Mouse (Mus musculus): Measurements from ENCODE around the gene Pamr1. TPM values are rescaled to one million over a fixed set of nuclear protein-coding genes. Genes with fewer than 3 reads are reported as not detected.

Pamr1 gene
- polyA plus RNA-seq, 1 experiment from 2014 or later: 1.9 TPM

DNA sequence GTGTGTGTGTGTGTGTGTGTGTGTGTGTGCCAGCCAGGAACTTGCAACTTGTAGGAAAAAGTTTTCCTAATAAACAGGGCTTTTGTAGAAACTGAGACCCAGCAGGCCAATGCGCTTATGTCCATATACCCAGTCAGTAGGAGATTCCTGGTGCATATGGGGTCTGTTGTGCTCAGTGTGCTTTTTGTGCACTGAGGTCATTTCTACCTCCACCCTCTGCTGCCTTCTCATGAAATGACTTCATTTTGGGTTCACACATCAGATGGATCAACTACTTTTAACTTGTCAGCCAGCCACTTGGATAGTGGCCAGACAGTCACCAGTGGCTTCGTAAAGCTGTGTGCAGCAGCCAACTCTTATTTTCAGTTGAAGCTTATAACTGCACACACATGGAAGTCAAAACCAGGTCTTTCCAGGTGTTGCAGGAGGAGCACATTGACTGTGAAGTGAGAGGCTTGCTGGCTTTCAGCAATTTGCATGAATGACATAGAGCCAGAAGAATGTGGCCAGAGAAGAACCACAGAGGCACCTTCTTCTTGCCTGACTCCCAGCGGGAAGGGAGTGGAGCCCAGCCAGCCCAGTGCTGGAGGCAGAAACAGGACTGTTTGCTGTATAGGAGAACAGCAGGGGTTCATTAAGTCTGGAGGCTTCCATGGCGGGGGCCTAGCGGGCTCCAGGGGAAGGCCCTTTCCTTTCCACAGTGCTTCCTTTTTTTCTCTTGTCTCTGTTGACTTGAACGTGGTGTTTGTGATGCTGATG is 5.7 kb upstream of the Pamr1 start:
- Histone ChIP-seq H3K4me1 (ENCODE audit: control insufficient read depth, insufficient read depth, low read length) (no peaks in the 10 kb centered on the region), H3K9ac (ENCODE audit: low read length) (no peak overlapping the region), H3K4me3 (ENCODE audit: low read depth, low read length) (no peak overlapping the region), H3K27ac (ENCODE audit: low read depth, low read length) (no peak overlapping the region), H3K27me3 (ENCODE audit: control insufficient read depth, insufficient read depth, low read length) (no peaks in the 10 kb centered on the region), H3K36me3 (ENCODE audit: control insufficient read depth, insufficient read depth, low read length) (no peaks in the 10 kb centered on the region), H3K4me2 (no peak overlapping the region), H3K9me3 (ENCODE audit: control insufficient read depth, low read length) (no peaks in the 10 kb centered on the region)
- DNase-seq (ENCODE audit: low spot score, missing footprints) (no peak), ATAC-seq (ENCODE audit: low FRiP score) (no peak)
- WGBS: 42% methylated on average over 6 of the region's 6 CpGs

GRCm38 (mm10) chr2:102550910-102551582 is 1.2 kb downstream of the Pamr1 start:
- Histone ChIP-seq H3K27me3 (ENCODE audit: control insufficient read depth, insufficient read depth, low read length) (no peaks in the 10 kb centered on the region), H3K9ac (ENCODE audit: low read length) (no peak overlapping the region), H3K4me3 (ENCODE audit: low read depth, low read length) (no peak overlapping the region), H3K4me1 (ENCODE audit: control insufficient read depth, insufficient read depth, low read length) (no peaks in the 10 kb centered on the region), H3K27ac (ENCODE audit: low read depth, low read length) (no peak overlapping the region), H3K4me2 (no peak overlapping the region), H3K9me3 (ENCODE audit: control insufficient read depth, low read length) (no peaks in the 10 kb centered on the region), H3K36me3 (ENCODE audit: control insufficient read depth, insufficient read depth, low read length) (no peaks in the 10 kb centered on the region)
- DNase-seq (ENCODE audit: low spot score, missing footprints) (no peak), ATAC-seq (ENCODE audit: low FRiP score) (no peak)
- whole genome bisulfite sequencing: 55% methylated on average over 6 of the region's 6 CpGs

DNA sequence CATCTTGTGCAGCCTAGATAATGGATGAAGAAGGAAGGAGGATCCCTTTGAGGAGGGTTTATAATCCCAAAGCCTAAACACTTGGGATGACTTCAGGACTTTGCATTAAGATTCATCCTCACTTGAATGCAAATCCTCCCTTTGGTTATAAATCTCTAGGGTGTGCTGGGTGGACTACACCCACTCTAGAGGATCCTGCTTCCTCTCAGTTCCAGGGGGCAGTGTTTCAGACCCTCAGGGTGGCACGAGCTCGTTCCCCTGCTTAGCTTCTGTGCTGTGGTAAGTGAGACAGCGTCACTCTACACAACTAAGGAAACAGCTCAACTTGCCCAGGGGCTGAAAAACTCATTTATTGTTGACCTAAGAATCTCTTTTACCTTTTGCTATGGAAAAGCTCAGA is 1.8 kb downstream of the Pamr1 start:
- no peak for ATAC-seq (ENCODE audit: low FRiP score)
- Histone ChIP-seq H3K27ac (ENCODE audit: low read depth, low read length) (no peak overlapping the region), H3K4me1 (ENCODE audit: control insufficient read depth, insufficient read depth, low read length) (no peaks in the 10 kb centered on the region), H3K36me3 (ENCODE audit: control insufficient read depth, insufficient read depth, low read length) (no peaks in the 10 kb centered on the region), H3K4me2 (no peak overlapping the region), H3K9ac (ENCODE audit: low read length) (no peak overlapping the region), H3K9me3 (ENCODE audit: control insufficient read depth, low read length) (no peaks in the 10 kb centered on the region), H3K4me3 (ENCODE audit: low read depth, low read length) (no peak overlapping the region), H3K27me3 (ENCODE audit: control insufficient read depth, insufficient read depth, low read length) (no peaks in the 10 kb centered on the region)
- DNase-seq (ENCODE audit: low spot score, missing footprints): no peak
- 58% methylated on average over 3 of the region's 3 CpGs for WGBS

GRCm38 (mm10) chr2:102552095-102552537 is 2.3 kb downstream of the Pamr1 start:
- Histone ChIP-seq H3K36me3 (ENCODE audit: control insufficient read depth, insufficient read depth, low read length) (no peaks in the 10 kb centered on the region), H3K27me3 (ENCODE audit: control insufficient read depth, insufficient read depth, low read length) (no peaks in the 10 kb centered on the region), H3K9ac (ENCODE audit: low read length) (no peak overlapping the region), H3K27ac (ENCODE audit: low read depth, low read length) (no peak overlapping the region), H3K9me3 (ENCODE audit: control insufficient read depth, low read length) (no peaks in the 10 kb centered on the region), H3K4me1 (ENCODE audit: control insufficient read depth, insufficient read depth, low read length) (no peaks in the 10 kb centered on the region), H3K4me2 (no peak overlapping the region), H3K4me3 (ENCODE audit: low read depth, low read length) (no peak overlapping the region)
- WGBS: 74% methylated on average over 5 of the region's 5 CpGs
- DNase-seq (ENCODE audit: low spot score, missing footprints): peak; percentile 85
- no peak for ATAC-seq (ENCODE audit: low FRiP score)

- H3K27ac ChIP-seq (ENCODE audit: low read depth, low read length): no peak overlapping the region
- DNase-seq (ENCODE audit: low spot score, missing footprints) (no peak), ATAC-seq (ENCODE audit: low FRiP score) (no peak)
- no peaks in the 10 kb centered on the region for H3K9me3 ChIP-seq (ENCODE audit: control insufficient read depth, low read length)
- H3K36me3 ChIP-seq (ENCODE audit: control insufficient read depth, insufficient read depth, low read length): no peaks in the 10 kb centered on the region
- no peaks in the 10 kb centered on the region for H3K27me3 ChIP-seq (ENCODE audit: control insufficient read depth, insufficient read depth, low read length)
- H3K4me2 ChIP-seq: no peak overlapping the region
- WGBS: 75% methylated on average over 4 of the region's 4 CpGs
- H3K9ac ChIP-seq (ENCODE audit: low read length): no peak overlapping the region
- H3K4me1 ChIP-seq (ENCODE audit: control insufficient read depth, insufficient read depth, low read length): no peaks in the 10 kb centered on the region
- H3K4me3 ChIP-seq (ENCODE audit: low read depth, low read length): no peak overlapping the region
Measured at GRCm38 (mm10) chr2:102557085-102557484, 7.3 kb downstream of the Pamr1 start.

- Histone ChIP-seq H3K4me1 (ENCODE audit: control insufficient read depth, insufficient read depth, low read length) (no peaks in the 10 kb centered on the region), H3K4me3 (ENCODE audit: low read depth, low read length) (no peak overlapping the region), H3K27me3 (ENCODE audit: control insufficient read depth, insufficient read depth, low read length) (no peaks in the 10 kb centered on the region), H3K4me2 (no peak overlapping the region), H3K27ac (ENCODE audit: low read depth, low read length) (no peak overlapping the region), H3K9ac (ENCODE audit: low read length) (no peak overlapping the region), H3K36me3 (ENCODE audit: control insufficient read depth, insufficient read depth, low read length) (no peaks in the 10 kb centered on the region), H3K9me3 (ENCODE audit: control insufficient read depth, low read length) (no peaks in the 10 kb centered on the region)
- DNase-seq (ENCODE audit: low spot score, missing footprints): no peak
- WGBS: 85% methylated on average over 12 of the region's 12 CpGs
- no peak for ATAC-seq (ENCODE audit: low FRiP score)
Measured at GRCm38 (mm10) chr2:102558965-102559364, 9.2 kb downstream of the Pamr1 start.

DNA sequence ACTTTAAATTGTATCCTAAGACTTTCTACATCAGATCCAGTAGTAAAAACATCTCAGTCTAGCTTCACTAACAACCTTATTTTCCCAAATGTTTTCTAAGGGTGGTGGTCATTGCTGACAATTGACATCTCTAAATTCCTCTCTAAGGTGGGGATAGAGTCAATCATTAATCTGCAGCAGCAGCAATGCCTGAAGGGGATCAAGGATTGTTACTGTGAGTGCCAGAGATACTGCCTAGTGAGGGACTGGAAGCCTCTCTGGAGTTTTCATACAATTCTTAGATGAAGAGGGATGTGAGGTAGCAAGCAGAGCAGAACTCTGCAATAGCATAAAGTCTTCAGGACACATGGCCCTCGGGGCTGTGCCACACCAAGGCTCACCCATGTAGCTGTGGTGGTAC is 14.0 kb downstream of the Pamr1 start:
- 64% methylated on average over 1 of the region's 1 CpGs for WGBS
- Histone ChIP-seq H3K4me3 (ENCODE audit: low read depth, low read length) (no peak overlapping the region), H3K9ac (ENCODE audit: low read length) (no peak overlapping the region), H3K9me3 (ENCODE audit: control insufficient read depth, low read length) (no peaks in the 10 kb centered on the region), H3K4me1 (ENCODE audit: control insufficient read depth, insufficient read depth, low read length) (no peaks in the 10 kb centered on the region), H3K27me3 (ENCODE audit: control insufficient read depth, insufficient read depth, low read length) (no peaks in the 10 kb centered on the region), H3K27ac (ENCODE audit: low read depth, low read length) (no peak overlapping the region), H3K36me3 (ENCODE audit: control insufficient read depth, insufficient read depth, low read length) (no peaks in the 10 kb centered on the region), H3K4me2 (no peak overlapping the region)
- ATAC-seq (ENCODE audit: low FRiP score): no peak
- no peak for DNase-seq (ENCODE audit: low spot score, missing footprints)

GRCm38 (mm10) chr2:102579248-102579647 is 29.4 kb downstream of the Pamr1 start:
- no peaks in the 10 kb centered on the region for H3K27me3 ChIP-seq (ENCODE audit: control insufficient read depth, insufficient read depth, low read length)
- H3K9me3 ChIP-seq (ENCODE audit: control insufficient read depth, low read length): no peaks in the 10 kb centered on the region
- H3K9ac ChIP-seq (ENCODE audit: low read length): no peak overlapping the region
- ATAC-seq (ENCODE audit: low FRiP score) (no peak), DNase-seq (ENCODE audit: low spot score, missing footprints) (no peak)
- H3K27ac ChIP-seq (ENCODE audit: low read depth, low read length): no peak overlapping the region
- no peaks in the 10 kb centered on the region for H3K4me1 ChIP-seq (ENCODE audit: control insufficient read depth, insufficient read depth, low read length)
- 85% methylated on average over 4 of the region's 4 CpGs for WGBS
- no peak overlapping the region for H3K4me3 ChIP-seq (ENCODE audit: low read depth, low read length)
- H3K36me3 ChIP-seq (ENCODE audit: control insufficient read depth, insufficient read depth, low read length): no peaks in the 10 kb centered on the region
- no peak overlapping the region for H3K4me2 ChIP-seq

DNA sequence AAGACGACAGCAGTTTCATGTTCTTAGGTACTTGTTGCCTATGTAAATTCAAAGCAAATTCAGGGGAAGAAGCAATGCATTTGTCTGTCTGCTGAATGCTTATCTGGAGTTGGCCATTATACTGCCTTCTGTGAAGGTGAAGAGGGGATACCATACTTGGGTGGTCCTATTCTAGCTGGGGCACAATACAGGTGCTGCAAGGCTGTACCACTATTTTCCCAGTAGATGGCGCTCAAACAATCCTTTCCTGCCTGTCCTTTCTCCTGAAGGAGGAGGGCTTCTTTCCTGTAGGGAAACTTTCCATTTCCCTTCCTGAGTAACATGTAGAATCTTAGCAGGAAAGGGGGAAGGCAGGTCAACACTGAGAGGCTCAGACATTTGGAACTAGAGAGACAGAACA is 40.2 kb downstream of the Pamr1 start:
- DNase-seq (ENCODE audit: low spot score, missing footprints) (peak; percentile 93), ATAC-seq (ENCODE audit: low FRiP score) (peak; percentile 35; the same call in 1 of the 2 replicates)
- no peak overlapping the region for H3K27ac ChIP-seq (ENCODE audit: low read depth, low read length)
- H3K4me3 ChIP-seq (ENCODE audit: low read depth, low read length): no peak overlapping the region
- H3K9me3 ChIP-seq (ENCODE audit: control insufficient read depth, low read length): no peaks in the 10 kb centered on the region
- H3K27me3 ChIP-seq (ENCODE audit: control insufficient read depth, insufficient read depth, low read length): no peaks in the 10 kb centered on the region
- H3K36me3 ChIP-seq (ENCODE audit: control insufficient read depth, insufficient read depth, low read length): no peaks in the 10 kb centered on the region
- no peak overlapping the region for H3K9ac ChIP-seq (ENCODE audit: low read length)
- H3K4me1 ChIP-seq (ENCODE audit: control insufficient read depth, insufficient read depth, low read length): no peaks in the 10 kb centered on the region
- 38% methylated on average over 2 of the region's 2 CpGs for WGBS
- no peak overlapping the region for H3K4me2 ChIP-seq
